Mouse (Mus musculus): ENCODE results near the gene Nipal4. TPM values are rescaled to one million over a fixed set of nuclear protein-coding genes. Genes with fewer than 3 reads are reported as not detected.
"Not testable (repeated sequence)": the region's sequence is repeated elsewhere in the genome, so short reads cannot be mapped to it uniquely, and the experiment has no call there.

Gene Nipal4
- polyA plus RNA-seq, 1 experiment from 2014 or later, result 1.4 TPM

DNA sequence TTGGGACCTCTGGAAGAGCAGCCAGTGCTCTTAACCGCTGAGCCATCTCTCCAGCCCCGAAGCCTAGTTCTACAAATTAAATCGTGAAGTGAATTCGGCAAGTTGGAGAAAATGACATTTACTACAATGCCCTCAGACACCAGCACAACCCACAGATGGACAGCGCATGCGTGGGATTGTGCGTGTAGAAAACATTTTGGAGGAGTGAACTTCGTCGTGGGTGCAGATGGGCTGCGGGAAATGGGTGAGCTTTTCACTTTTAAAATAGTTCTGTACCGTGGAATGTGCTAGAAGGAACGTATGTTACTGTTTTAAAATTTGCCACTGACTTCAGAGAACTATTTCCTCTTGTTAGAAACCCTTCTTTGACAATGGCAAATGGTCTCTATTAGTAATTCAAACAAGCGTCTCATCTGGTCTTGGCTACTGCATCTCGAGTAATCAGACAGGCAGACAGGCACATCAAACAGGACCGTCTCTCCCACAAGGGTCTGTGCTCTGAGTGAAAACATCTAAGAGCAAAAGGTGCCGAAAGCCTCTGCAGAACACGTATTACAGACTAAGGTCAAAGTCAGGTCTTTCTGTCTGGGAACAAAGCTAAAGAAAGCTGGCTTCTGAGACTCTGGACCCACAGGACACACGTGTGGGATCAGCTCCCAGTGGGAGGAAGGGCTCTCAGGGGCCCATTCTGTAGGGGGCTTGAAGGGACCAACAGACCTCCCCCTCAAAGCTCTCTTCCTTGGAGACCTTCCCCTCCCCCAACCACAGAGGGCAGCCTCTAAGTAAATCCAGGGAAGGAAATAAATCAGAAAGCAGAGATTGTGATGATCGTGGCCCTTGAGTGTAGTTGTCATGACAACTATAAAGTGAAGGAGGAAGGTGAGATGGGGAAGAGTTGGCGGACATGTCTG is 35.6 kb upstream of the Nipal4 start:
- no peak overlapping the region for H3K4me2 ChIP-seq (replicated peaks; ENCODE audit: low read depth, low read length)
- no peak for ATAC-seq (ENCODE audit: low FRiP score, low TSS enrichment)
- WGBS, result 41% methylated on average over 20 of the region's 20 CpGs
- no peaks in the 10 kb centered on the region for H3K9me3 ChIP-seq (ENCODE audit: low read length)
- H3K27me3 ChIP-seq (ENCODE audit: insufficient read depth, low read length), result no peaks in the 10 kb centered on the region
- no peak overlapping the region for H3K9ac ChIP-seq (replicated peaks; ENCODE audit: low read length)
- H3K4me1 ChIP-seq (ENCODE audit: insufficient read depth, low read length), result peaks cover 22% of the 10 kb centered on the region
- H3K4me3 ChIP-seq (ENCODE audit: low read length), result no peak overlapping the region
- H3K36me3 ChIP-seq (ENCODE audit: insufficient read depth, low read length), result no peaks in the 10 kb centered on the region
- no peak overlapping the region for H3K27ac ChIP-seq (ENCODE audit: low read length)

DNA sequence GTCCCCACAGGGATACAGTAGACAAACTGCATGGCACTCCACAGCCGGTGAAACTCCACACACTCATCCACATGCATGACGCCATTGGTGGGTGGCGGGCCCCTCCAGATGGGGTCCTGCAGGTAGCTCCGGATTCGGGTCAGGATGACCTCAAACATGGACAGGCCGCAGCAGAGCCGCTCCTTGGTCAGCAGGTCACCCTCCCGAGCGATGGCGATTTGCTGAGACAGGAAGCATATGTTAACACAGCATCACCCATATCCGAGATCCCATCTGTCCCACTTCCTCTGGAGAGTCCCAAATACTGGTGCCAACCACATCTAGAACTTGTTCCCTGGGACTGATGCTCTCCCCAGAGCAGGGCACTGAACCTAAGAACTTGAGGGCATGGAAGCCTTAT is 34.4 kb upstream of the Nipal4 start:
- no peak overlapping the region for H3K4me2 ChIP-seq (replicated peaks; ENCODE audit: low read depth, low read length)
- no peaks in the 10 kb centered on the region for H3K36me3 ChIP-seq (ENCODE audit: insufficient read depth, low read length)
- ATAC-seq (ENCODE audit: low FRiP score, low TSS enrichment), result no peak
- 64% methylated on average over 11 of the region's 11 CpGs for WGBS
- H3K27me3 ChIP-seq (ENCODE audit: insufficient read depth, low read length), result no peaks in the 10 kb centered on the region
- peaks cover 16% of the 10 kb centered on the region for H3K4me1 ChIP-seq (ENCODE audit: insufficient read depth, low read length)
- H3K9ac ChIP-seq (replicated peaks; ENCODE audit: low read length), result no peak overlapping the region
- H3K27ac ChIP-seq (ENCODE audit: low read length), result no peak overlapping the region
- no peak overlapping the region for H3K4me3 ChIP-seq (ENCODE audit: low read length)
- no peaks in the 10 kb centered on the region for H3K9me3 ChIP-seq (ENCODE audit: low read length)

DNA sequence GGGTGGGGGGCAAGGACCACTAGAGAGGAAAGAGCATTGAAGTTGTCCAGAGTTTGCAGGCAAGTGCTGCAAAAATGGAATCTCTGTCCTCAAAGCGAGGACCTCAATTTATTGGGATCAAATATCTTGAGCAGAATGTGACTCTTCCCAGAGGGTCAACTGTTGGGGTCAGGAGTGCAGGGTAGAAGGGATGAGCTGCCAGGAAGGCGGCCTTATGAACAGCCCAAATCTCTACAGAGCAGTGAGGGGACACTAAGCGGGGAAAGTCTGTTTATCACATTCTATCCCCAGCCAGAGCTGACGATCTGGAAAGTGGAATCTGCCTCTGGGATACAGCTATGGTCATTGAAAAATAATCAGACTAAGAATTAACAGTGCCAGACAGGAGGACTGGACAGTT is 27.9 kb upstream of the Nipal4 start:
- 39% methylated on average over 4 of the region's 4 CpGs for WGBS
- H3K9ac ChIP-seq (replicated peaks; ENCODE audit: low read length), result no peak overlapping the region
- H3K9me3 ChIP-seq (ENCODE audit: low read length), result no peaks in the 10 kb centered on the region
- no peaks in the 10 kb centered on the region for H3K27me3 ChIP-seq (ENCODE audit: insufficient read depth, low read length)
- no peak overlapping the region for H3K4me2 ChIP-seq (replicated peaks; ENCODE audit: low read depth, low read length)
- no peak overlapping the region for H3K4me3 ChIP-seq (ENCODE audit: low read length)
- peak; percentile 51; the same call in 1 of the 2 replicates for ATAC-seq (ENCODE audit: low FRiP score, low TSS enrichment)
- H3K27ac ChIP-seq (ENCODE audit: low read length), result no peak overlapping the region
- H3K4me1 ChIP-seq (ENCODE audit: insufficient read depth, low read length), result no peaks in the 10 kb centered on the region
- H3K36me3 ChIP-seq (ENCODE audit: insufficient read depth, low read length), result no peaks in the 10 kb centered on the region

DNA sequence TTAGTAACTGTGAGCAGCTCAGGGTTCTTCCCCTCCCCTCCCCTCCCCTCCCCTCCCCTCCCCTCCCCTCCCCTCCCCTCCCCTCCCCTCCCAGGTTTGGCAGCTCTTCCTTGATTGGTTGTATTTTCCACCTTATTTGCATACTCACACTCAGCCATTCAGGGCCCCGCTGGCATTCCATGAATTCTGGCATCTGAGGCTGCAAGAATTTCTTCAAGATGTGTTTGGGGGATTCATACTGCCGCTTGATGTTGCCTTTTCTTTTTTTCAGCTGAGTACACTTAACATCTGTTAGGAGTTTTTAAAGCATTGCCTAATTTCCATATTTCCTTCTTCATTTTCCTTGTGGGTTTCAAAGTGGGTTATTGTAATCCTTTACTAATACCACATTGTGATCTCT is 22.0 kb upstream of the Nipal4 start:
- no peaks in the 10 kb centered on the region for H3K27me3 ChIP-seq (ENCODE audit: insufficient read depth, low read length)
- no peaks in the 10 kb centered on the region for H3K36me3 ChIP-seq (ENCODE audit: insufficient read depth, low read length)
- no peak overlapping the region for H3K4me2 ChIP-seq (replicated peaks; ENCODE audit: low read depth, low read length)
- no peak overlapping the region for H3K9ac ChIP-seq (replicated peaks; ENCODE audit: low read length)
- no peak overlapping the region for H3K4me3 ChIP-seq (ENCODE audit: low read length)
- no peaks in the 10 kb centered on the region for H3K9me3 ChIP-seq (ENCODE audit: low read length)
- H3K4me1 ChIP-seq (ENCODE audit: insufficient read depth, low read length), result 0 out of 2 replicates have a peak, but pooled peaks cover 3% of the 10 kb centered on the region
- no peak for ATAC-seq (ENCODE audit: low FRiP score, low TSS enrichment)
- 70% methylated on average over 2 of the region's 2 CpGs for WGBS
- no peak overlapping the region for H3K27ac ChIP-seq (ENCODE audit: low read length)

DNA sequence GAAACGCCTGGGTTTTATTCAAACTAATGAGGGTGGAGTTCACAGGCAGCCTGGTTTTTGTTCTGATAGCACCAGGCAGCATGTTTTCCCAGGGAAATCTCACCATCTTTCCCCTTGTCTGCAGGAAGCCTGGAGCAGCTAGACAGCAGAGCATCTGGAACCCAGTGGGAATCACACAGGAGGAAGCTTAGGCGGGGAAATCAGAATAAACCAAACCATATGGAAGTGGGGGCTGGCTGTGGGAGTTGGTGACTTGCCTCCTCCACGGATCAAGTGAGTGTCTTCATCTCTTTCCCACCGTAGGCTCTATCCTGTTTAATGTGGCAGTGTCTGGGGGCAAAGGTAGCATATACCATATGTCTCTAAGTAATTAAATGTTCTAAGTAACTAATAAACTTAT is 19.2 kb upstream of the Nipal4 start:
- no peak overlapping the region for H3K4me3 ChIP-seq (ENCODE audit: low read length)
- ATAC-seq (ENCODE audit: low FRiP score, low TSS enrichment), result no peak
- H3K4me1 ChIP-seq (ENCODE audit: insufficient read depth, low read length), result 0 out of 2 replicates have a peak, but pooled peaks cover 3% of the 10 kb centered on the region
- no peak overlapping the region for H3K27ac ChIP-seq (ENCODE audit: low read length)
- no peak overlapping the region for H3K4me2 ChIP-seq (replicated peaks; ENCODE audit: low read depth, low read length)
- no peaks in the 10 kb centered on the region for H3K27me3 ChIP-seq (ENCODE audit: insufficient read depth, low read length)
- no peaks in the 10 kb centered on the region for H3K9me3 ChIP-seq (ENCODE audit: low read length)
- WGBS, result 22% methylated on average over 4 of the region's 4 CpGs
- H3K9ac ChIP-seq (replicated peaks; ENCODE audit: low read length), result no peak overlapping the region
- H3K36me3 ChIP-seq (ENCODE audit: insufficient read depth, low read length), result no peaks in the 10 kb centered on the region

DNA sequence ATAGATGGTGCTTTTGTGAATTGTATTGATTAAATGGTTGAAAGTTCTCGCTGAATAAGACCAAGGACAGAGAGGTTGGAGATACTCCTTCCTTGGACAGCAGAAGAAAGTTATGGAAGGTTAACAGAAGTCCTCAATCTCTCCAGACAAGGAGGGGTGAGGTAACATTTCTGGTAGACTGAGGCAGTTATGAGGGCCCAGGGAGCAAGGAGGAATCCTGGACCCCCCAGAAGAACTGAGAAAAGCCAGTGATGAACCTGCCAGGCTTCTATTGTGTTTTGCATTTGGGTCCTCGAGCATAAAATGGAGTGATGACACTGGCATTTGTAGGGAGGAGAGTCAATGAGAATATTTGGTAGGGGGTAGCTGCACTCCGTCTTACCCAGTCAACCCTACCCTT is 18.6 kb upstream of the Nipal4 start:
- ATAC-seq (ENCODE audit: low FRiP score, low TSS enrichment), result no peak

DNA sequence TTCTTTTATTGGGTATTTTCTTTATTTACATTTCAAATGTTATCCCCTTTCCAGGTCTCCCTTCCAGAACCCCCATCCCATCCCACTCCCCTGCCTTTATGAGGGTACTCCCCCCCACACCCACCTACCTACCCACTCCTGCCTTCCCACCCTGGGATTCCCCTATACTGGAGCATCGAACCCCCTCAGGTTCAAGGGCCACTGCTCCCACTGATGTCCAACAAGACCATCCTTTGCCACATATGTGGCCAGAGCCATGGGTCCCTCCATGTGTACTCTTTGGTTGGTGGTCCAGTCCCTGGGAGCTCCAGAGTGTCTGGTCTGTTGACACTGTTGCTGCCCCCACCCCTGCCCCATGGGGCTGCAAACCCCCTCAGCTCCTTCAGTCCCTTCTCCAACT is 15.7 kb upstream of the Nipal4 start:
- ATAC-seq (ENCODE audit: low FRiP score, low TSS enrichment); H3K4me2 ChIP-seq (replicated peaks; ENCODE audit: low read depth, low read length); H3K27me3 ChIP-seq (ENCODE audit: insufficient read depth, low read length); H3K36me3 ChIP-seq (ENCODE audit: insufficient read depth, low read length); H3K27ac ChIP-seq (ENCODE audit: low read length); H3K4me3 ChIP-seq (ENCODE audit: low read length); H3K9me3 ChIP-seq (ENCODE audit: low read length); H3K4me1 ChIP-seq (ENCODE audit: insufficient read depth, low read length); H3K9ac ChIP-seq (replicated peaks; ENCODE audit: low read length): not testable (repeated sequence)
- WGBS, result 90% methylated on average over 1 of the region's 1 CpGs

More for the DNA sequence above, 18.6 kb upstream of the Nipal4 start:
- H3K4me1 ChIP-seq (ENCODE audit: insufficient read depth, low read length), result 0 out of 2 replicates have a peak, but pooled peaks cover 3% of the 10 kb centered on the region
- H3K9me3 ChIP-seq (ENCODE audit: low read length), result no peaks in the 10 kb centered on the region
- H3K9ac ChIP-seq (replicated peaks; ENCODE audit: low read length), result no peak overlapping the region
- H3K36me3 ChIP-seq (ENCODE audit: insufficient read depth, low read length), result no peaks in the 10 kb centered on the region
- no peaks in the 10 kb centered on the region for H3K27me3 ChIP-seq (ENCODE audit: insufficient read depth, low read length)
- H3K4me2 ChIP-seq (replicated peaks; ENCODE audit: low read depth, low read length), result no peak overlapping the region
- H3K4me3 ChIP-seq (ENCODE audit: low read length), result no peak overlapping the region
- WGBS, result 85% methylated on average over 3 of the region's 3 CpGs
- H3K27ac ChIP-seq (ENCODE audit: low read length), result no peak overlapping the region

DNA sequence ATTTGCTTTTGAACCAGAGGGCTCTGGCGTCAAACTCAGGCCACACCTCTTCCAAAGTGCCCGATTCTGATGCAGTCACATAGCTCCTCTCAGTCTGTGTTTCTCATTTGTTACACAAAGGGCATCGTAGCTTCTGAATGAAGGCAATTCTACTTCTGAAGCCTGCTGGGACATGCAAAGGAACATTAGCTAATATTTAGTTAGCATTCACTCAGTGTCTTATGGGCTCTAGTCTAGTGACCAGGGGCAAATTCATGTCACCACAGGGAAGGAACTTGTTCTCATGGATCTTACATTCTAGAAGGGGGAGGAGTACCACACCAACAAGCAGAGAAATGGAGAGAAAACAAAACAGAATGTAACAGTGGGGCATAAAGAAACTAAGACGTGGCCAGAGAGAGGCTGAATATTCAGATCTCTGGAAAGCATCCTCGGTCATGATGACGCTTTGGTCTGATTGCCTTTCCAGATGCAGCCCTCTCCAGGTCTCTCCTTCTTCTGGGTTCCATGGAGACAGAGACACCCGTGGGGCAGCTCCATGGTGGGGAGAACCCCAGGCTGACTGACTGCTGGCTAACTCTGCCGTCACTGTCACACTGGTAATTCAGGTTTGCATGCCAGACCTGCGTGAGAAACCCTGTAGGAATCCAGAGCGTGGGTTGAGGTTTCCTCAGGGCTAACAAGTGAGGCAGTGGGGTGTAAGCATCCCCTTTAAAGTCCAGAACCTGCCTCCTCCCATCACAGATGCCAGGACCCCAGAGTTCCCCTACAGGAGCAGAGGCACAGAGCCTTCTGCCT is 11.1 kb upstream of the Nipal4 start:
- no peak for ATAC-seq (ENCODE audit: low FRiP score, low TSS enrichment)

DNA sequence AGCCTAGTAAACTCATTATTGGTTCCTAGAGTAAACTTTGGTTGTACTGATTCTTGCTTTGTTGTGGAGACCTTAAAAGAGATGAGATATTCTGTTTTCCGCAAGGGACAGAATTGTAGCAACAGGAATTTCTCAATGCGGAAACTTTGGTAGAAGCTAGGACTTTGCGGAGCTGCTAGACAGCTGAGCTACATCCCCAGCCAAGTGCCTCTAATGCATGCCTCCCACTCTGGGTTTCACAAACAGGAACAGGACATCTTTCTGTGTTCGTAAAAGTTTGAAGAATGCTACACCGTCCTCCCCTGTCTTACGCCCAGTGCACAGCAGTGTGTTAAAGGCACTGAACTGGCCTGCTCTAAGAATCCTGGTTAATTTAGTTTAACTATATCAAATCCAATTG is 9.8 kb upstream of the Nipal4 start:
- no peaks in the 10 kb centered on the region for H3K9me3 ChIP-seq (ENCODE audit: low read length)
- H3K4me1 ChIP-seq (ENCODE audit: insufficient read depth, low read length), result no peaks in the 10 kb centered on the region
- H3K4me3 ChIP-seq (ENCODE audit: low read length), result no peak overlapping the region
- no peaks in the 10 kb centered on the region for H3K27me3 ChIP-seq (ENCODE audit: insufficient read depth, low read length)
- WGBS, result 78% methylated on average over 6 of the region's 6 CpGs
- no peak for ATAC-seq (ENCODE audit: low FRiP score, low TSS enrichment)
- no peak overlapping the region for H3K4me2 ChIP-seq (replicated peaks; ENCODE audit: low read depth, low read length)
- H3K9ac ChIP-seq (replicated peaks; ENCODE audit: low read length), result no peak overlapping the region
- no peak overlapping the region for H3K27ac ChIP-seq (ENCODE audit: low read length)
- H3K36me3 ChIP-seq (ENCODE audit: insufficient read depth, low read length), result no peaks in the 10 kb centered on the region

More for the DNA sequence above, 11.1 kb upstream of the Nipal4 start:
- no peaks in the 10 kb centered on the region for H3K4me1 ChIP-seq (ENCODE audit: insufficient read depth, low read length)
- H3K9me3 ChIP-seq (ENCODE audit: low read length), result no peaks in the 10 kb centered on the region
- WGBS, result 78% methylated on average over 10 of the region's 10 CpGs
- H3K4me2 ChIP-seq (replicated peaks; ENCODE audit: low read depth, low read length), result no peak overlapping the region
- H3K9ac ChIP-seq (replicated peaks; ENCODE audit: low read length), result no peak overlapping the region
- H3K4me3 ChIP-seq (ENCODE audit: low read length), result no peak overlapping the region
- no peaks in the 10 kb centered on the region for H3K27me3 ChIP-seq (ENCODE audit: insufficient read depth, low read length)
- no peaks in the 10 kb centered on the region for H3K36me3 ChIP-seq (ENCODE audit: insufficient read depth, low read length)
- H3K27ac ChIP-seq (ENCODE audit: low read length), result no peak overlapping the region

DNA sequence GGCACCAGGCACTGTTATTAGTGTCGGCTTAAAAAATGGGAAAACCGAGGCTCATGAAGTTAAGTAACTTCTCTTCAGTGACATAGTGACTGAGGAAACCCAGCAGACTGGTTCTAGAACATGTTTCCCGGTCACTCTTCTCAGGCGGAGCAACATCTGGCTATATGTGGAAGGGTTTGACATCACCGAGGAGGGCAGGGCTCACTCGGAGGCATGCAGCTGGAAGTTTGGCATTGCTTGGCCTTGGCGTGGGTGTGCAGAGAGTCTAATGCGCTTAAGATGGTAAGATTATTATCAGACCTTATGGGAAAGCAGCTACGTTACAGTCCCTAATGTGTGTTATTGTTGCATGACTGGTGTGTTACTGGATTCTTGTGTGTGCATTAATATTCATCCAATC is 5.8 kb upstream of the Nipal4 start:
- no peak for ATAC-seq (ENCODE audit: low FRiP score, low TSS enrichment)
- Histone ChIP-seq H3K4me3 (ENCODE audit: low read length) (no peak overlapping the region), H3K27me3 (ENCODE audit: insufficient read depth, low read length) (no peaks in the 10 kb centered on the region), H3K4me2 (replicated peaks; ENCODE audit: low read depth, low read length) (no peak overlapping the region), H3K36me3 (ENCODE audit: insufficient read depth, low read length) (no peaks in the 10 kb centered on the region), H3K27ac (ENCODE audit: low read length) (no peak overlapping the region), H3K9ac (replicated peaks; ENCODE audit: low read length) (no peak overlapping the region), H3K9me3 (ENCODE audit: low read length) (no peaks in the 10 kb centered on the region), H3K4me1 (ENCODE audit: insufficient read depth, low read length) (no peaks in the 10 kb centered on the region)
- WGBS, result 93% methylated on average over 9 of the region's 9 CpGs
